7 mouse cellular contexts compared by ENCODE assay signal in genomic region chr8:3514681-3515247, GRCm38 (mm10). TPM values are rescaled to one million over a fixed set of nuclear protein-coding genes. Genes with fewer than 3 reads are reported as not detected.
DNase-seq lines count a peak whose midpoint lies in the region; ATAC-seq and TF ChIP-seq lines count a peak whose summit lies in the region.

No protein-coding gene starts in this region.

- peak overlapping the region; percentile 93 for H3K4me2 ChIP-seq in forebrain, postnatal 0 days (ENCODE audit: low read depth)
- peak overlapping the region; percentile 98 for H3K4me2 ChIP-seq in limb, embryonic 15.5 days

- ATAC-seq in forebrain, postnatal 0 days = no peak
- no peak for ATAC-seq in limb, embryonic 15.5 days (ENCODE audit: insufficient number of reproducible peaks, low FRiP score, low TSS enrichment, low read depth)

- peak overlapping the region; percentile 77 for H3K27ac ChIP-seq in forebrain, postnatal 0 days (ENCODE audit: low read depth, low read length)
- H3K27ac ChIP-seq in limb, embryonic 15.5 days = peak overlapping the region; percentile 84

- H3K9me3 ChIP-seq in E14TG2a.4 (ENCODE audit: low read length) = no peaks in the 10 kb centered on the region
- no peaks in the 10 kb centered on the region for H3K9me3 ChIP-seq in forebrain, postnatal 0 days (ENCODE audit: low read length)
- no peaks in the 10 kb centered on the region for H3K9me3 ChIP-seq in limb, embryonic 15.5 days

- TF ChIP-seq CTCF in C2C12 (IDR thresholded peaks at IDR 0.05; ENCODE audit: control insufficient read depth, insufficient read depth, insufficient read length) (no peak), E14TG2a.4 (conservative IDR thresholded peaks at IDR 0.05; ENCODE audit: low read length) (no peak)
- TF ChIP-seq CTCF in forebrain, postnatal 0 days (IDR thresholded peaks at IDR 0.05; ENCODE audit: low read depth) = no peak

- H3K36me3 ChIP-seq in C2C12 (ENCODE audit: control insufficient read depth, insufficient read depth) (peaks cover 11% of the 10 kb centered on the region), E14TG2a.4 (ENCODE audit: insufficient read depth, low read length) (peaks cover 60% of the 10 kb centered on the region)
- peaks cover 30% of the 10 kb centered on the region for H3K36me3 ChIP-seq in forebrain, postnatal 0 days (ENCODE audit: insufficient read depth)
- peaks cover 40% of the 10 kb centered on the region for H3K36me3 ChIP-seq in limb, embryonic 15.5 days

- peak overlapping the region; percentile 64 for H3K9ac ChIP-seq in forebrain, postnatal 0 days
- 0 out of 2 replicates have a peak overlapping the region, but pooled peaks have one; percentile 5 for H3K9ac ChIP-seq in limb, embryonic 15.5 days

- H3K27me3 ChIP-seq in C2C12 (ENCODE audit: control insufficient read depth, insufficient read depth, insufficient read length) (no peaks in the 10 kb centered on the region), E14TG2a.4 (ENCODE audit: insufficient read depth, low read length) (no peaks in the 10 kb centered on the region)
- no peaks in the 10 kb centered on the region for H3K27me3 ChIP-seq in forebrain, postnatal 0 days (ENCODE audit: insufficient read depth, low read length)
- no peaks in the 10 kb centered on the region for H3K27me3 ChIP-seq in limb, embryonic 15.5 days

- DNase-seq in forebrain, postnatal 0 days = no peak
- no peak for DNase-seq in adrenal gland, postnatal 36 days
- DNase-seq in adrenal gland, adult 18-20 months (ENCODE audit: low spot score in 2 of 2) = no peak
- DNase-seq in urinary bladder, postnatal 25 days (ENCODE audit: low spot score) = no peak

- H3K4me1 ChIP-seq in E14TG2a.4 (replicated peaks; ENCODE audit: low read depth, low read length) = peaks cover 45% of the 10 kb centered on the region
- H3K4me1 ChIP-seq in forebrain, postnatal 0 days (ENCODE audit: insufficient read depth) = peaks cover 6% of the 10 kb centered on the region; the same call in 1 of the 2 replicates
- H3K4me1 ChIP-seq in limb, embryonic 15.5 days = peaks cover 17% of the 10 kb centered on the region

- H3ac ChIP-seq in C2C12 (ENCODE audit: control insufficient read depth, insufficient read length, low read depth) = no peak overlapping the region

- H3K4me3 ChIP-seq in C2C12 (ENCODE audit: insufficient read depth, poor library complexity, severe bottlenecking) (peak overlapping the region; percentile 59), E14TG2a.4 (replicated peaks; ENCODE audit: low read length) (peak overlapping the region; percentile 98)
- peak overlapping the region; percentile 62 for H3K4me3 ChIP-seq in forebrain, postnatal 0 days (ENCODE audit: low read depth, low read length)
- H3K4me3 ChIP-seq in limb, embryonic 15.5 days = peak overlapping the region; percentile 74

- WGBS in forebrain, postnatal 0 days = 29% methylated on average over 13 of the region's 13 CpGs
- 25% methylated on average over 13 of the region's 13 CpGs for WGBS in limb, embryonic 15.5 days

- no peaks in the 10 kb centered on the region for H3K79me3 ChIP-seq in C2C12 (ENCODE audit: low read depth)

- H3K79me2 ChIP-seq in C2C12 (ENCODE audit: control insufficient read depth, insufficient read depth) = peaks cover 12% of the 10 kb centered on the region

TF ChIP-seq in C2C12, 6 proteins besides CTCF, POLR2A, EP300 and RAD21:
- no peak for TF ChIP-seq CEBPB (IDR thresholded peaks at IDR 0.05; ENCODE audit: low read depth)
- no peak for TF ChIP-seq MAX (IDR thresholded peaks at IDR 0.05)
- no peak for TF ChIP-seq MYOD1 (IDR thresholded peaks at IDR 0.05; ENCODE audit: control insufficient read depth, insufficient read length, low read depth)
- TF ChIP-seq MYOG (IDR thresholded peaks at IDR 0.05; ENCODE audit: control insufficient read depth, extremely low read depth, insufficient read length) = no peak
- no peak for TF ChIP-seq FOSL1 (IDR thresholded peaks at IDR 0.05; ENCODE audit: insufficient read depth, low read length, poor library complexity, severe bottlenecking)
- no peak for TF ChIP-seq USF1 (IDR thresholded peaks at IDR 0.05; ENCODE audit: low read depth)

RNA-seq across cellular contexts. Expression of gene Pnpla6, which starts 0.4 kb away (rescaled TPM):
- 18.6 TPM for polyA plus RNA-seq in C2C12 (2012; fragmentation: generic; extraction: Trizol)
- 42.6 and 56.4 TPM in 2 replicates for total RNA-seq in forebrain, postnatal 0 days (2014; rRNA removed)
- polyA plus RNA-seq in forebrain, postnatal 0 days (2015; fragmentation: Nextera tagmentation; extraction: Ambion mirVana) = 22.2 and 26.3 TPM in 2 replicates
- polyA plus RNA-seq in limb, embryonic 15.5 days (2015; fragmentation: Nextera tagmentation; extraction: Ambion mirVana) = 21.8 and 23.5 TPM in 2 replicates
- 10 to 100 TPM; 35.8 to 37.1 TPM for total RNA-seq in adrenal gland, postnatal 36 days (2021)
- total RNA-seq in adrenal gland, adult 18-20 months (2021) = 10 to 100 TPM; 37.4 to 40.7 TPM

RNA-seq across cellular contexts. Expression of gene Mcoln1, which starts 14.5 kb away (rescaled TPM):
- 38.7 TPM for polyA plus RNA-seq in C2C12 (2012; fragmentation: generic; extraction: Trizol)
- total RNA-seq in forebrain, postnatal 0 days (2014; rRNA removed) = 63.5 and 77.6 TPM in 2 replicates
- 69.8 and 80.5 TPM in 2 replicates for polyA plus RNA-seq in forebrain, postnatal 0 days (2015; fragmentation: Nextera tagmentation; extraction: Ambion mirVana)
- polyA plus RNA-seq in limb, embryonic 15.5 days (2015; fragmentation: Nextera tagmentation; extraction: Ambion mirVana) = 50.8 and 53.3 TPM in 2 replicates
- 10 to 100 TPM; 36.1 to 39.8 TPM for total RNA-seq in adrenal gland, postnatal 36 days (2021)
- total RNA-seq in adrenal gland, adult 18-20 months (2021) = 10 to 100 TPM; 40.9 to 42.8 TPM

RNA-seq across cellular contexts. Expression of gene Zfp358, which starts 21.8 kb away (rescaled TPM):
- 30.6 TPM for polyA plus RNA-seq in C2C12 (2012; fragmentation: generic; extraction: Trizol)
- total RNA-seq in forebrain, postnatal 0 days (2014; rRNA removed) = 64.6 and 85.3 TPM in 2 replicates
- polyA plus RNA-seq in forebrain, postnatal 0 days (2015; fragmentation: Nextera tagmentation; extraction: Ambion mirVana) = 64.7 and 67.9 TPM in 2 replicates
- polyA plus RNA-seq in limb, embryonic 15.5 days (2015; fragmentation: Nextera tagmentation; extraction: Ambion mirVana) = 43.7 and 45.9 TPM in 2 replicates
- 10 to 100 TPM; 18.3 to 22.3 TPM for total RNA-seq in adrenal gland, postnatal 36 days (2021)
- 10 to 100 TPM; 17.5 to 20.5 TPM for total RNA-seq in adrenal gland, adult 18-20 months (2021)

RNA-seq across cellular contexts. Expression of gene Tex45, which starts 44.1 kb away (rescaled TPM):
- not detected for polyA plus RNA-seq in C2C12 (2012; fragmentation: generic; extraction: Trizol)
- total RNA-seq in forebrain, postnatal 0 days (2014; rRNA removed) = 0.15 TPM in 1 of 2 replicates, not detected in the other
- polyA plus RNA-seq in forebrain, postnatal 0 days (2015; fragmentation: Nextera tagmentation; extraction: Ambion mirVana) = 0.18 and 0.68 TPM in 2 replicates
- polyA plus RNA-seq in limb, embryonic 15.5 days (2015; fragmentation: Nextera tagmentation; extraction: Ambion mirVana) = not detected in 2 replicates
- not detected for total RNA-seq in adrenal gland, postnatal 36 days (2021)
- total RNA-seq in adrenal gland, adult 18-20 months (2021) = not detected

RNA-seq across cellular contexts. Expression of gene Pex11g, which starts 47.3 kb away (rescaled TPM):
- 1.5 TPM for polyA plus RNA-seq in C2C12 (2012; fragmentation: generic; extraction: Trizol)
- 1.1 and 1.3 TPM in 2 replicates for total RNA-seq in forebrain, postnatal 0 days (2014; rRNA removed)
- 2.0 and 2.2 TPM in 2 replicates for polyA plus RNA-seq in forebrain, postnatal 0 days (2015; fragmentation: Nextera tagmentation; extraction: Ambion mirVana)
- 5.6 and 6.2 TPM in 2 replicates for polyA plus RNA-seq in limb, embryonic 15.5 days (2015; fragmentation: Nextera tagmentation; extraction: Ambion mirVana)
- 10 to 100 TPM in 1 of 2 experiments, 1 to 10 TPM in 1; 5.7 to 13.6 TPM for total RNA-seq in adrenal gland, postnatal 36 days (2021)
- 1 to 10 TPM; 5.9 to 9.8 TPM for total RNA-seq in adrenal gland, adult 18-20 months (2021)
